Mouse (Mus musculus) MEL (cell line): ENCODE measurements at regions not wholly inside any gene's neighbourhood (a gene's known extent, or its start where the extent isn't known, plus 50 kb on each side); places are given as distances from the start of the nearest gene placed in this dataset.

ENCODE experiments used
- DNase-seq: peaks from one replicate; pipeline ENCODE4 v3.0.0; 2011; ENCODE audit warnings: low read depth, low spot score
- H3K27ac ChIP-seq: 2 replicates; pipeline ENCODE4 v1.5.1; 2012; ENCODE audit warnings: low read depth, mild to moderate bottlenecking, control low read depth, low read length, moderate library complexity; ENCODE audit not compliant: control insufficient read depth
- H3K27me3 ChIP-seq, 2 experiments: fragments of 150-350 bp in 1 of 2; sonication (generic) in 1 of 2; 2 replicates each; pipeline ENCODE4 v1.6.1; 2012; ENCODE audit warnings: low read length in 2 of 2, mild to moderate bottlenecking in 2 of 2, improper control_type of control experiment in 1 of 2, moderate library complexity in 1 of 2; ENCODE audit not compliant: insufficient read depth in 2 of 2, control insufficient read depth in 1 of 2
- H3K36me3 ChIP-seq, 2 experiments: 2 replicates each; pipeline ENCODE4 v1.6.1; 2012 to 2014; ENCODE audit warnings: low read length in 2 of 2, improper control_type of control experiment in 1 of 2, inconsistent platforms in 1 of 2, mild to moderate bottlenecking in 1 of 2; ENCODE audit not compliant: insufficient read depth in 2 of 2, control insufficient read depth in 1 of 2
- H3K4me1 ChIP-seq, 2 experiments: fragments of 150-350 bp in 1 of 2; sonication (generic) in 1 of 2; 2 replicates each; pipeline ENCODE4 v1.6.1; 2012; ENCODE audit warnings: low read length in 2 of 2, improper control_type of control experiment in 1 of 2, mild to moderate bottlenecking in 1 of 2; ENCODE audit not compliant: insufficient read depth in 2 of 2, control insufficient read depth in 1 of 2
- H3K4me3 ChIP-seq, 2 experiments: fragments of 150-350 bp in 1 of 2; sonication (generic) in 1 of 2; 2 replicates each; pipeline ENCODE4 v1.5.1; 2012; ENCODE audit warnings: low read depth in 2 of 2, low read length in 2 of 2, mild to moderate bottlenecking in 2 of 2, moderate library complexity in 2 of 2, control low read depth in 1 of 2, improper control_type of control experiment in 1 of 2; ENCODE audit not compliant: control insufficient read depth in 1 of 2, insufficient read depth in 1 of 2
- H3K79me2 ChIP-seq: 2 replicates; pipeline ENCODE4 v1.6.1; 2012; ENCODE audit warnings: mild to moderate bottlenecking, low read length, moderate library complexity; ENCODE audit not compliant: control insufficient read depth, poor library complexity, insufficient read depth
- H3K9ac ChIP-seq: 2 replicates; pipeline ENCODE4 v1.6.1; 2012; ENCODE audit warnings: low read depth, mild to moderate bottlenecking, control low read depth, low read length, moderate library complexity; ENCODE audit not compliant: control insufficient read depth, poor library complexity, severe bottlenecking
- H3K9me3 ChIP-seq: fragments of 150-350 bp; sonication (generic); replicated peaks from 2 replicates; pipeline ENCODE4 v1.6.1; 2012; ENCODE audit warnings: mild to moderate bottlenecking, low read length, improper control_type of control experiment, moderate library complexity; ENCODE audit not compliant: insufficient read depth
- BHLHE40 ChIP-seq: IDR thresholded peaks from 2 replicates; pipeline ENCODE4 v1.6.1; 2012; ENCODE audit warnings: low read depth, mild to moderate bottlenecking, inconsistent platforms, low read length, improper control_type of control experiment, borderline replicate concordance
- CHD1 ChIP-seq: IDR thresholded peaks from 2 replicates; pipeline ENCODE4 v1.6.1; 2012; ENCODE audit warnings: low read depth, mild to moderate bottlenecking, inconsistent platforms, low read length, improper control_type of control experiment
- CHD2 ChIP-seq: IDR thresholded peaks from 2 replicates; pipeline ENCODE4 v1.6.1; 2011; ENCODE audit warnings: low read length, improper control_type of control experiment
- CTCF ChIP-seq, 3 experiments: IDR thresholded peaks in 2 of 3; conservative IDR thresholded peaks in 1 of 3; 2 replicates each; pipeline ENCODE4 v1.5.1; 2011 to 2012; ENCODE audit warnings: low read length in 3 of 3, low read depth in 2 of 3, mild to moderate bottlenecking in 2 of 3, improper control_type of control experiment in 1 of 3, inconsistent platforms in 1 of 3, mixed read lengths in 1 of 3, moderate library complexity in 1 of 3; ENCODE audit not compliant: control insufficient read depth in 1 of 3, insufficient read depth in 1 of 3, poor library complexity in 1 of 3, severe bottlenecking in 1 of 3
- E2F4 ChIP-seq: IDR thresholded peaks from 2 replicates; pipeline ENCODE4 v1.6.1; 2011; ENCODE audit warnings: low read depth, low read length, improper control_type of control experiment, borderline replicate concordance
- ELF1 ChIP-seq: IDR thresholded peaks from 2 replicates; pipeline ENCODE4 v1.6.1; 2014; ENCODE audit warnings: low read depth, mild to moderate bottlenecking, inconsistent platforms, low read length, improper control_type of control experiment, moderate library complexity
- EP300 ChIP-seq, 2 experiments: IDR thresholded peaks; 2 replicates each; pipeline ENCODE4 v1.6.1; 2011; ENCODE audit warnings: improper control_type of control experiment in 2 of 2, low read length in 2 of 2, low read depth in 1 of 2, mild to moderate bottlenecking in 1 of 2
- ETS1 ChIP-seq: IDR thresholded peaks from 2 replicates; pipeline ENCODE4 v1.6.1; 2012; ENCODE audit warnings: low read depth, mild to moderate bottlenecking, inconsistent platforms, low read length, improper control_type of control experiment, moderate library complexity
- GABPA ChIP-seq: IDR thresholded peaks from 2 replicates; pipeline ENCODE4 v1.6.1; 2012; ENCODE audit warnings: low read depth, mild to moderate bottlenecking, inconsistent platforms, low read length, improper control_type of control experiment, moderate library complexity
- GATA1 ChIP-seq: IDR thresholded peaks from 2 replicates; pipeline ENCODE4 v1.6.1; 2011; ENCODE audit warnings: low read depth, low read length, improper control_type of control experiment
- HCFC1 ChIP-seq: IDR thresholded peaks from 2 replicates; pipeline ENCODE4 v1.6.1; 2012; ENCODE audit warnings: low read depth, mild to moderate bottlenecking, inconsistent platforms, low read length, improper control_type of control experiment, moderate library complexity
- JUND ChIP-seq: IDR thresholded peaks from 2 replicates; pipeline ENCODE4 v1.6.1; 2011; ENCODE audit warnings: low read depth, mild to moderate bottlenecking, improper control_type of control experiment, low read length
- MAX ChIP-seq: IDR thresholded peaks from 2 replicates; pipeline ENCODE4 v1.6.1; 2011; ENCODE audit warnings: low read length, improper control_type of control experiment
- MAZ ChIP-seq: IDR thresholded peaks from 2 replicates; pipeline ENCODE4 v1.6.1; 2012; ENCODE audit warnings: low read depth, mild to moderate bottlenecking, inconsistent platforms, low read length, improper control_type of control experiment
- MYB ChIP-seq: IDR thresholded peaks from 2 replicates; pipeline ENCODE4 v1.6.1; 2011; ENCODE audit warnings: mild to moderate bottlenecking, low read depth, low read length, improper control_type of control experiment
- MYC ChIP-seq: IDR thresholded peaks from 2 replicates; pipeline ENCODE4 v1.6.1; 2011; ENCODE audit warnings: low read depth, mild to moderate bottlenecking, low read length, improper control_type of control experiment, moderate library complexity
- NELFE ChIP-seq: IDR thresholded peaks from 2 replicates; pipeline ENCODE4 v1.6.1; 2011; ENCODE audit warnings: low read depth, low read length, improper control_type of control experiment
- NRF1 ChIP-seq: IDR thresholded peaks from 2 replicates; pipeline ENCODE4 v1.6.1; 2014; ENCODE audit warnings: low read depth, mild to moderate bottlenecking, inconsistent platforms, low read length, improper control_type of control experiment, moderate library complexity; ENCODE audit not compliant: poor library complexity, insufficient read depth, severe bottlenecking
- POLR2AphosphoS2 ChIP-seq: IDR thresholded peaks from 2 replicates; pipeline ENCODE4 v1.6.1; 2011; ENCODE audit warnings: low read length, improper control_type of control experiment
- RAD21 ChIP-seq: IDR thresholded peaks from 2 replicates; pipeline ENCODE4 v1.6.1; 2011; ENCODE audit warnings: mild to moderate bottlenecking, low read depth, low read length, improper control_type of control experiment
- RCOR1 ChIP-seq: IDR thresholded peaks from 2 replicates; pipeline ENCODE4 v1.6.1; 2012; ENCODE audit warnings: low read depth, mild to moderate bottlenecking, inconsistent platforms, low read length, improper control_type of control experiment
- SIN3A ChIP-seq: IDR thresholded peaks from 2 replicates; pipeline ENCODE4 v1.6.1; 2012; ENCODE audit warnings: low read length, improper control_type of control experiment, inconsistent platforms
- SMC3 ChIP-seq: IDR thresholded peaks from 2 replicates; pipeline ENCODE4 v1.6.1; 2011; ENCODE audit warnings: low read depth, low read length, improper control_type of control experiment
- TAL1 ChIP-seq: IDR thresholded peaks from 2 replicates; pipeline ENCODE4 v1.6.1; 2012; ENCODE audit warnings: mild to moderate bottlenecking, inconsistent platforms, low read length, moderate library complexity, mixed read lengths
- TBP ChIP-seq: IDR thresholded peaks from 2 replicates; pipeline ENCODE4 v1.8.0; 2011; ENCODE audit warnings: low read depth, low read length, improper control_type of control experiment
- TCF12 ChIP-seq: IDR thresholded peaks from 2 replicates; pipeline ENCODE4 v1.6.1; 2014; ENCODE audit warnings: low read depth, mild to moderate bottlenecking, inconsistent platforms, low read length, improper control_type of control experiment, moderate library complexity
- UBTF ChIP-seq: IDR thresholded peaks from 2 replicates; pipeline ENCODE4 v1.6.1; 2012; ENCODE audit warnings: low read depth, mild to moderate bottlenecking, inconsistent platforms, low read length, improper control_type of control experiment, moderate library complexity, borderline replicate concordance; ENCODE audit not compliant: insufficient read depth
- USF1 ChIP-seq: IDR thresholded peaks from 2 replicates; pipeline ENCODE4 v1.6.1; 2014; ENCODE audit warnings: low read depth, mild to moderate bottlenecking, inconsistent platforms, low read length, improper control_type of control experiment, moderate library complexity
- USF2 ChIP-seq, 2 experiments: IDR thresholded peaks; 2 replicates each; pipeline ENCODE4 v1.6.1; 2011 to 2012; ENCODE audit warnings: improper control_type of control experiment in 2 of 2, low read length in 2 of 2, borderline replicate concordance in 1 of 2, inconsistent platforms in 1 of 2, low read depth in 1 of 2, mild to moderate bottlenecking in 1 of 2; ENCODE audit not compliant: insufficient read depth in 1 of 2
- ZC3H11A ChIP-seq: IDR thresholded peaks from 2 replicates; pipeline ENCODE4 v1.6.1; 2012; ENCODE audit warnings: low read depth, mild to moderate bottlenecking, inconsistent platforms, low read length, improper control_type of control experiment
- ZKSCAN1 ChIP-seq: IDR thresholded peaks from 2 replicates; pipeline ENCODE4 v1.6.1; 2012; ENCODE audit warnings: low read depth, mild to moderate bottlenecking, inconsistent platforms, low read length, improper control_type of control experiment, moderate library complexity
- ZMIZ1 ChIP-seq: IDR thresholded peaks from 2 replicates; pipeline ENCODE4 v1.6.1; 2012; ENCODE audit warnings: low read depth, mild to moderate bottlenecking, inconsistent platforms, low read length, improper control_type of control experiment, moderate library complexity
- ZNF384 ChIP-seq: IDR thresholded peaks from 2 replicates; pipeline ENCODE4 v1.6.1; 2012; ENCODE audit warnings: low read depth, mild to moderate bottlenecking, inconsistent platforms, low read length, improper control_type of control experiment

DNA sequence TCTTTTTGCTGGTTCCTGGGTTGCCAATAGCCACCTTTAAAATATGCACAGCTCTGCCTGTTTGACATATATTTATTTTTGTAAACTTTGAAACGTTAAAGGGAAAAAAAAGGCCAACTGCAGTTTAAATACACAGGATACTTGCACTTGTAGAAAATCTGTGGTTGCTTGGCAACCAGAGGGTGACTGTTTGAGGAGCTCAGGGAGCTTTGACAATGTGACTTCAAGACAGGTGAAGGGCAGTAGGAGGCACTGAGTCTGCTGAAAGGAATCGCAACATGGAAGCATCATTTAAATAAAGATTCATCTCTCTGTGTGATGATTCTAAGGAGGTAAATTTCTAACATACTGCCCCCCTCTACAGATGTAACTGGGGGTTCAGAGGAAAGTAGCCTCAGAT is 315.7 kb downstream of the Lrriq3 start:
- Histone ChIP-seq H3K79me2 (no peaks in the 10 kb centered on the region), H3K27ac (no peak overlapping the region), H3K27me3 (no peaks in the 10 kb centered on the region), H3K4me3 (no peak overlapping the region), H3K36me3 (no peaks in the 10 kb centered on the region), H3K4me1 (no peaks in the 10 kb centered on the region), H3K9ac (no peak overlapping the region), H3K9me3 (no peaks in the 10 kb centered on the region)
- no peak for TF ChIP-seq USF2 (IDR thresholded peaks at IDR 0.05; ENCODE audit: borderline replicate concordance in 1 of 2, insufficient read depth in 1 of 2, low read depth in 1 of 2, low read length in 2 of 2)
- no peak for TF ChIP-seq JUND
- no peak for TF ChIP-seq EP300 (IDR thresholded peaks at IDR 0.05; ENCODE audit: low read depth in 1 of 2, low read length in 2 of 2)
- TF ChIP-seq TAL1 = no peak
- no peak for TF ChIP-seq SMC3
- no peak for TF ChIP-seq CHD1
- no peak for TF ChIP-seq ELF1
- TF ChIP-seq MYC = no peak
- no peak for TF ChIP-seq USF1
- TF ChIP-seq MAZ = no peak
- TF ChIP-seq GATA1 = no peak
- TF ChIP-seq POLR2AphosphoS2 = no peak
- TF ChIP-seq ZMIZ1 = no peak
- no peak for TF ChIP-seq RCOR1
- no peak for TF ChIP-seq ZC3H11A
- no peak for TF ChIP-seq TBP
- no peak for TF ChIP-seq TCF12
- TF ChIP-seq SIN3A = no peak
- no peak for TF ChIP-seq ZNF384
- DNase-seq = no peak

DNA sequence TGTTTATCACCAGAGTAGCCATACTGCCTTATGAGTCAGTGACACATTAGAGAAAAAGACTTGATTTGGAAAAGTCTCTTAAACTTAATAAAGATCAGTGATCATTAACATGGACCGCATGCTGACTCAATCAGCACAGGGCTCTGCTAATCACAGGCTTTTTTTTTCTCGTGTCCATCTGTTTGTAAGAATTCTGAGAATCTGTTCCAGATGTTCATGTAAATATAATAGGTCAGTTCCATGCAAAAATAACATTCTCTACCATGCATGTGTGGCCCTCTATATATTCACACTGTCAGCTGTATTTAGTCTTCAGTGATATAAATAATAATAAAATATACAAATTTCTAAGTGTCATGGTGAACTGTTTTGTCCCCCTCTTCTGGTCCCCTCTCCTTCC is 316.1 kb downstream of the Lrriq3 start:
- Histone ChIP-seq H3K4me1 (no peaks in the 10 kb centered on the region), H3K27me3 (no peaks in the 10 kb centered on the region), H3K4me3 (no peak overlapping the region), H3K79me2 (no peaks in the 10 kb centered on the region), H3K9me3 (no peaks in the 10 kb centered on the region), H3K27ac (no peak overlapping the region), H3K36me3 (no peaks in the 10 kb centered on the region), H3K9ac (no peak overlapping the region)
- TF ChIP-seq UBTF (no peak), CTCF (IDR thresholded peaks at IDR 0.05 in 2 of 3, conservative IDR thresholded peaks at IDR 0.05 in 1 of 3; ENCODE audit: control insufficient read depth in 1 of 3, insufficient read depth in 1 of 3, low read depth in 2 of 3, low read length in 3 of 3, poor library complexity in 1 of 3, severe bottlenecking in 1 of 3) (no peak), GABPA (no peak), USF1 (no peak), RAD21 (no peak), ZKSCAN1 (no peak), SIN3A (no peak), NRF1 (no peak), E2F4 (no peak), ZNF384 (no peak), ZC3H11A (no peak), MYB (no peak), MAX (no peak), NELFE (no peak), ETS1 (no peak), RCOR1 (no peak), ELF1 (no peak), BHLHE40 (no peak), HCFC1 (no peak), CHD2 (no peak)
- DNase-seq = no peak
